Mouse (Mus musculus) ES-E14 (cell line): ENCODE measurements at regions not wholly inside any gene's neighbourhood (a gene's known extent, or its start where the extent isn't known, plus 50 kb on each side); places are given as distances from the start of the nearest gene placed in this dataset.

Source experiments
- HCFC1 ChIP-seq: IDR thresholded peaks from 2 replicates; pipeline ENCODE4 v1.6.1; 2012; ENCODE audit warnings: low read length, inconsistent platforms, borderline replicate concordance; ENCODE audit not compliant: insufficient read depth
- MAFK ChIP-seq: IDR thresholded peaks from 2 replicates; pipeline ENCODE4 v1.6.1; 2014; ENCODE audit warnings: mild to moderate bottlenecking, low read depth, low read length, inconsistent platforms; ENCODE audit not compliant: insufficient read depth
- ZNF384 ChIP-seq: IDR thresholded peaks from 2 replicates; pipeline ENCODE4 v1.6.1; 2012; ENCODE audit warnings: low read depth, low read length, inconsistent platforms

DNA sequence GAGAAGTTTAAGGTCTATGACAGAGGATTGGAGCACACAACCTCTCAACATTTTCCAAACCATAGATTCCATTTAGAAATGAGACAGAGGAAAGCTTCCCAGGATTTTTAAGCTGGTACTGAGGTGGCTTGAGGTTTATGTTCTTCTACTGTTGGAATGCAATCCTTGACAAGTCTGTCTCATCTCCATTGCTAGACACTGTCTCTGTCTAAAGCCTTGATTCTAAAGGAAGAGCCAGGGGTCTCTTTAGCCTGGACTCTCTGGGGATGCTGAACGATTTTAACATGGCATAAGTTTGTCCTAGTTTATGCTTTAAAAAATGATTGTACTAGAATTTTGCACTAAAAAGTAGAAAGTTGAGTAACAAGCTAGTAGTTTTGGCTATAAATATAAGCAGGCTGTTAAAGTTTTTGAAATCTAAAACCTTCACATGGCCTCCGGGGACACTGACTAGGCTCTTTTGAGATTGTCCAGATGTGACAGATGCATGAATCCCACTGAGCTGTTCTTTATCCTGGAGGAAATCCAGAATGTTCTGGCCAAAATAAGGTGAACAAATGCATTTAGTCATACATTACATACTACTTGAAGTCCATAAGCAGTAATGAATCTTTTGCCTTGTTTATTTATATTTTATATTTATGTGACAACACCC is 809.4 kb upstream of the Gm12353 start:
- TF ChIP-seq MAFK, result no peak
- no peak for TF ChIP-seq HCFC1
- TF ChIP-seq ZNF384, result no peak
